Mouse (Mus musculus): Measurements from ENCODE around the gene Adat2.

The Adat2 gene

GRCm38 (mm10) chr10:13552646-13553497, at the start of gene Adat2, which contains the start of gene Pex3:
Gene Adat2, plus strand, starts transcription at chr10:13552894.
Gene Pex3, minus strand, starts transcription at chr10:13553142.
- peak; percentile 54 to 88 for DNase-seq (ENCODE audit: low spot score in 2 of 2)

GRCm38 (mm10) chr10:13521857-13522256, 30.8 kb upstream of the Adat2 start:
- no peak for DNase-seq (ENCODE audit: low spot score in 2 of 2)

GRCm38 (mm10) chr10:13528155-13528554, 24.5 kb upstream of the Adat2 start:
- DNase-seq (ENCODE audit: low spot score in 2 of 2) = no peak

- no peak for DNase-seq (ENCODE audit: low spot score in 2 of 2)
Measured at GRCm38 (mm10) chr10:13534751-13535150, 17.9 kb upstream of the Adat2 start.

- DNase-seq (ENCODE audit: low spot score in 2 of 2) = no peak
Measured at GRCm38 (mm10) chr10:13536706-13537105, 16.0 kb upstream of the Adat2 start.

- DNase-seq (ENCODE audit: low spot score in 2 of 2) = no peak
Measured at GRCm38 (mm10) chr10:13539769-13540333, 12.8 kb upstream of the Adat2 start.

- no peak for DNase-seq (ENCODE audit: low spot score in 2 of 2)
Measured at GRCm38 (mm10) chr10:13541721-13542120, 11.0 kb upstream of the Adat2 start.

- no peak for DNase-seq (ENCODE audit: low spot score in 2 of 2)
Measured at GRCm38 (mm10) chr10:13553498-13553985, 848 bp downstream of the Adat2 start.

GRCm38 (mm10) chr10:13554316-13554715, 1.6 kb downstream of the Adat2 start:
- DNase-seq (ENCODE audit: low spot score in 2 of 2) = no peak

- no peak for DNase-seq (ENCODE audit: low spot score in 2 of 2)
Measured at GRCm38 (mm10) chr10:13560014-13560674, 7.5 kb downstream of the Adat2 start.

GRCm38 (mm10) chr10:13564364-13565079, 11.8 kb downstream of the Adat2 start:
- peak in 1 of 2 experiments; percentile 74 for DNase-seq (ENCODE audit: low spot score in 2 of 2)

GRCm38 (mm10) chr10:13565080-13565448, 12.4 kb downstream of the Adat2 start:
- no peak for DNase-seq (ENCODE audit: low spot score in 2 of 2)

- no peak for DNase-seq (ENCODE audit: low spot score in 2 of 2)
Measured at GRCm38 (mm10) chr10:13566393-13566792, 13.7 kb downstream of the Adat2 start.

GRCm38 (mm10) chr10:13569818-13570217, 17.1 kb downstream of the Adat2 start:
- DNase-seq (ENCODE audit: low spot score in 2 of 2) = no peak

GRCm38 (mm10) chr10:13570697-13571538, 18.2 kb downstream of the Adat2 start:
- no peak for DNase-seq (ENCODE audit: low spot score in 2 of 2)

GRCm38 (mm10) chr10:13572003-13572402, 19.3 kb downstream of the Adat2 start:
- DNase-seq (ENCODE audit: low spot score in 2 of 2) = no peak

GRCm38 (mm10) chr10:13572410-13572809, 19.7 kb downstream of the Adat2 start:
- DNase-seq (ENCODE audit: low spot score in 2 of 2) = peak in 1 of 2 experiments; percentile 25

GRCm38 (mm10) chr10:13577123-13577522, 24.4 kb downstream of the Adat2 start:
- DNase-seq (ENCODE audit: low spot score in 2 of 2) = no peak

GRCm38 (mm10) chr10:13587914-13588313, 35.2 kb downstream of the Adat2 start:
- peak in 1 of 2 experiments; percentile 67 for DNase-seq (ENCODE audit: low spot score in 2 of 2)

- DNase-seq (ENCODE audit: low spot score in 2 of 2) = no peak
Measured at GRCm38 (mm10) chr10:13592196-13592595, 39.5 kb downstream of the Adat2 start.

GRCm38 (mm10) chr10:13593529-13593928, 40.8 kb downstream of the Adat2 start:
- DNase-seq (ENCODE audit: low spot score in 2 of 2) = no peak

Data from left cerebral cortex, adult 9 months (tissue).